Mouse (Mus musculus) retina, postnatal 1 day (tissue): ENCODE measurements around the gene Tex9.
A peak's percentile ranks its signal among the peaks of the same experiment; 100 is the strongest.

Experiments used
- DNase-seq: peaks from one replicate; pipeline ENCODE4 v3.0.0-alpha.2; 2012

Tex9 gene

DNA sequence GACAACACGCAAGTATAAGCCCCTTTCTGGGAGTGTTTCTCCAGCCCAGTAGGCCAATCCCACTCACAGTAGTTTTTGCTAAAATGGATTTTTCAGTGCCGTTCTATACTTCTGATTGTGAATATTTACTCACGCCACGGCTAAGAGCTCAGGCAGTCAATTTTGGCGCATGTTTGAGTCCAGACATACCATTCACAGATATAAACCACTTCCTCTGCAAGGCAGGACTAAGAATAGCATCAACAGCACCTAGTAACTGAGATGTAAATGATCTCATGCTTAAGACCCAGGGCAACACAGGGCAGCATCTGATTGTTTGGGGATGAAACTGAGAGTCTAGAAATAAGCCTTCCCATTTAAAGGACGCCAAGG, at the start of gene Tex9:
Tex9 (minus strand) TSS at position 19 of the 372 bp plus-strand sequence.
- DNase-seq, result no peak

DNA sequence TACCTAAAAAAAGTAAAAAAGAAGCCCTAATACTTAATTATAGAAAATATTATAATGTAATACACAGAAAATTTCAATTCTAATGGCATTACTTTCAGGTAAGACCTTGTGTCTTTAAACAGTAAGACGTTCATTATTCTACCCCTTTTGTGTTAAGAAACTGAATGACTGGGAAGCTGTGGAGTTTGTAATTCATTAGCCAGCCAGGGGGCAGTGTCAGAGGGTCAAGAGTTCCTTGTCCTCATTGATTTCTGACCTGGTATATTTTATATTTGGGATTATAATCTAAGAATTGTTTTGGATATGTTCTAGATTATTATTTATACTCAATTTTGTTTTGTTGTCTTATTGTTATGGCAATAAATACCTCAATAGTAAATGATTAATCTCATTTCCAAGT, 45.1 kb upstream of the Tex9 start:
- no peak for DNase-seq

DNA sequence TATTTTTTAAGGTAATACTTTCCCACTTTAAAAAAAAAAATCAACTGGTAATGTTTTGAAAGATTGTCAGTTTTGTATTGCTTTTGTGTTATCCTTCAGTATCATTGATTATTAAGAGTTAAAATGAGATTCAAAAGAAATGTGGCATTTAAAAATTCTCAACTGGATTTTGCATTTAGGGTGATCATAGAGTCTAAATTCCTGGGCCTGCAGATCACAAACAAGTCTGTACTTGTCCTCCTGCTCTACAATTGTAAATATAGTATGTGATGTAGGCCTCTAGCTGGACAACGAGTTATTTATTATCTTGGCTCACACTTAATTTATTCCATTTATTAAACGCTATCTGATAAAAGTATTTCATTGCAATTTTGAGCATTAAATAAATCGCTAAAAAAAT, 43.4 kb upstream of the Tex9 start:
- DNase-seq, result no peak

DNA sequence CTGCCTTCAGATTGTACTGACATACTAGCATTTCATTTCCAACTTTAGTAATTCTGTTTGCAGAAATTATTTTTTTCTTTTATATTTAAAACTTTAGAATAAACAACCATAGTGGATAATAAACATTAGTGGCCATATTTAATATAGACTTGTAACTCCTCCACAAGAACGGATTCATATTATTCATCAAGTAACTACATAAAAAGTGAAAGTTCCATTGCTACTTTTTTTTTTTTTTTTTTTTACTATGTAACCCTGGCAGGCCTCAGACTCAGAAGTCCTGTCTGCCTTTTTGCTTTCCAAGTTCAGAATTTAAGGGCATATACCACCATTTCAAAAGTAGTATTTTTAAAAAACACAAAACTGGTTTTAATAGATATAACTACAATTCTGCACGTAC, 43.0 kb upstream of the Tex9 start:
- no peak for DNase-seq

DNA sequence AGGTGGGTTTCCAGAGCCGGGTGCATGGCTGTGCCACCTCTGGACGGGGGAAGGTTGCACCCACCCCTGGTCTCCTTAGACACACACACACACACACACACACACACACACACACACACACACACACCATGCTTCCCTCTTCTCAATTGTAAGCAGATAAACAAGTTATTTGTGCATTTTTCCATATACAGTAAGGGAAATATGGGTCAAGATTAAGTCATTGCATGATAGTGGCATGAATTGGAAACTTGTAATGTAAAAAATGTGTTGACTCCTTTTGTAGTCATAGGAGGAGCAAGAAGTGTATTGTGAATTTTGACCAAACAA, 41.0 kb upstream of the Tex9 start:
- DNase-seq, result no peak

DNA sequence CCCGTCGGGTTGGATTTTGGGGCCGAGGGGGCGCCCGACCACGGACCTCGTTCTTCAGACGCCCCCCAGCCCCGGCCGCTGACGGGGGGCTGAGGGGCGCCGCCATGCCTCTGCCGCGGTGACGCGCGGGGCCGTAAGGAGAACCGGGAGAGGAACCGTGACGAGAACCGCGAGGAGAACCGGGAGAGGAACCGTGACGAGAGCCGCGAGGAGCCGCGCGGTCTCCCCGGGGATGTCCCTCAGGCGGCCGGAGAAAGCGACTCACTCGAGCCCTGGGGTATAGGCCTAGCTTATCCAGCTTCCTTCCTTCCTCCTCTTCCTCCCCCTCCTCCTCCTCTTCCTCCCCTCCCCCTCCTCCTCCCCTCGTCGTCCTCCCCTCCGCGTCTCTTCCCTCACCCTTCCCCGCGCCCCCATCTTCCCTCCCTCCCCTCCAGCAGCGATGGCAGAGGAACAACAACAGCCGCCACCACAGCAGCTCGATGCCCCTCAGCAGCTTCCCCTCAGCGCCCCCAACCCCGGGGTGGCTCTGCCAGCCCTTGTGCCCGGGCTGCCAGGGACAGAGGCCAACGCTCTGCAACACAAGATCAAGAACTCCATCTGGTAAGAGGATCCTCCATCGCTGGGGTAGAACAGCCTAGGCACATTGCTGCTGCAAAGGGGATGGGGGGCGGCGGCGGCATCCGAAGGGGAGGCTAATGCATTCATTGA, 40.5 kb upstream of the Tex9 start:
- DNase-seq, result peak; percentile 85

DNA sequence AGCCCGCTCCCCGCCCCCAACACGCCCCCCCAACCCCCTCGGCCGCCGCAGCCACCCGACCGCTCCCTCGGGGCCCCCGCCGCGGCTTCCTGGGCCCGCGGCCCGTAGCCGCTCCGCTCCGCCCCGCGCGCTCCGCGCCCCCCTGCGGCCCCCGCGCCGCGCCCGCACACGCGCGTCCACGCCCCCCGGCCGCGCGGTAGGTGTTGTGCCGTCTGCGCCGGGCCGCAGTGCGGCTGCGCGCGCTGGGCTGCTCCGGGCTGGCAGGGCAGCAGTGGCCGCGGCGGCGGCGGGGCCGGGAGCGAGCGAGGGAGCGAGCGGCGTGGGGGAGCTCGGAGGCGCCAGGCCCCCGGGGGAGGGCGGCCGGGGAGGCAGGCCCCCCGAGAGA, 40.0 kb upstream of the Tex9 start, which contains the start of gene Rfx7:
Rfx7 (plus strand) TSS at position 245 of the 385 bp plus-strand sequence.
- DNase-seq, result peak; percentile 90

DNA sequence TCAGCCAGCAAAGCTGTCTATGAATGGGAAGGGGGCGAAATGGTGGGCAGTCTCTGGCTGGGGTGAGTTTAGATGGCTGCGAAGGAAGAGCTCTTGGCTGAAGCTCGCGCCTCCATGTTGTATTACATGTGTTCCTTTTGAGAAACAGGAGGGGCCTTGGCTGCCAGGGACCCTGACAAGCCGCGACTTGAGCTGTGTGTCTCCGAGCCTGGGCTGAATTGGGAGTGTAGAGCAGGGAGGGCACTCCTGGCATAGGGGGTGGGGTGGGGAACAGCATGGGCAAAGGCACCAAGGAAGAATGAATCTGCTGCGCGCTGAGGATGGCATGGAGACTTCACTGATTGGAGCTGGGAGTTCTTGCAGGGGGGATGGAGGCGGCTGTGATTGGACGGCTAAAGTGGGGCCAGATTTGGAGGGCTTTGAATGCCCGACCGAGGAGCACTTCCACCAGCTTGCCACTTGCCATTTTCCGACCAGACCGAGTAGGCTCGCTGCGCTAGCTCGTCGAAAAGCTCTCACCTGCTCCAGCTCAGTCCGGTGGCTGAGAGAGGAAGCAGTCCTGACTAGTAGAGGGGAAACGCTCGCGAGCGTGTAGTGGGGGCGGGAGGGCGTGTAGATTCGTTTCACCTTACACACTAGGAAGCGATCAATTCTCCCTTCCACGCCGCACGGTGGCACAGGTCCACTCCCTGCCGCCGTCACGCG, 39.4 kb upstream of the Tex9 start:
- peak; percentile 98 for DNase-seq

DNA sequence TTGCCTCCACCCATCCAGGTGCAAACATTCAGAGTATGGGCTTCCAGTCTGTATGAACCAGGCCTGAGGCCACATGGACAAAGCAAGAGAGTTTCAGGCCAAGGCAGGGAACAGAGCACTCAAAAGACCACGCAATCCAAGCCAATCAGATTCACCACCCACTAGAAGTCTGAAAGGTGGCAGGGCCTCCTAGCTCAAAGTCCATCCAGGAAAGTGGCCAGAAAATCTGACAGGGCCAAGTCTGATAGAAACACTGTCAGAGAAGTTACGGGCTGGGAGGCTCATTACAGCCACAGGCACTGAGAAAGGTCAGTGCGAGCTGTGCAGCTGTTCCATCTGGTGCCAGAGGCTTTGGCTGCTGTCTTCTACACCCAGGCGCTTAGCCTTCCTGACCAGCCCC, 38.8 kb upstream of the Tex9 start:
- DNase-seq, result no peak

DNA sequence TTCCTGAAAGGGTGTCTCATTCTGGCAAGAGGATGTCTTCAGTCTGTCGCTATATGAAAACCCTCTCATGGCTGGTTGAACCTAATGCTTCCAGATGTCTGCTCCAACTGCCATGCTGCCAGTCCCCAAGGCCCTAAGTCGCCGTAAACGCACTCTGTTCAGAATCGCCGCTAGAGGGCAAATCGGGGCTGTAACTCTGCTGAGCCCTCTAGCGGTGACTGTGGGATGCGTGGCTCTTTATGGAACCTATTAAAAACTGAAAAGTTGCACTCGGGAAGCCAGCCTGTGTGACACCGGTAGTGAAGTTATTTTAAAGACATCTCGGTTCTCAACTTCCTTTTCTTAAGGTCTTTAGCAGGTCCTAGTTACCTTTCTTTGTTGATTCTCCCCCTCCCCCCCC, 38.2 kb upstream of the Tex9 start:
- peak; percentile 96 for DNase-seq

DNA sequence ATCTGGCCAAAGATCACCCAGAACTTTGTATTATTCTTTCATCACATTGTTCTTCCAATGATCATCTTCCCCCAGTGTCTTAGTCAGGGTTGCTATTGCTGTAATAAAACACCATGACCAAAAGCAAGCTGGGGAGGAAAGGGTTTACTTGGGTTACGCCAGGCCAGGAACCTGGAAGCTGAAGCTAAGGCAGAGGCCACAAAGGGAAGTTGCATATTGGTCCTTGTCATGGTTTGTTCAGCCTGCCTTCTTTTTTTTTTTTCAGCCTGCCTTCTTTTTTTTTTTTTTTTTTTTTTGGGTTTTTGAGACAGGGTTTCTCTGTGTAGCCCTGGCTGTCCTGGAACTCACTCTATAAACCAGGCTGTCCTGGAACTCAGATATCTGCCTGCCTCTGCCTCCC, 34.1 kb upstream of the Tex9 start:
- no peak for DNase-seq

DNA sequence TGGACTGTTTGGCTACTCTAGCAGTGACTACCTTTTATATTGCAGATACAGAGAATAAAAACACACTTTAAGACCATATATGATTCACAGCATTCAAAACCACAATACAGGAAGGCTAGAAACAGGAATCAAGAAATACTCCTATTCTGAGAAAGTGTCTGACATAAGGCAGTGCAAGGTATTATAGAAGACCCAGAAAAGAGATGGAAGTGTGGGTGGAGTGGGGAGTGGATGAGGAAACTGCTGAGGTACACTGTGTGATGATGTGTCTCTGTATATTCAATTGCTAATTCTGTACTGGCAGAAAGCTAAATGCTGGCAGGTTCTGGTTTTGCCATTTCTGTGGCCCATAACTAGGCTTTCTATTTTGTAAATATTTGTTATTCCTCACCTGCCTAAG, 28.8 kb upstream of the Tex9 start:
- DNase-seq, result no peak

DNA sequence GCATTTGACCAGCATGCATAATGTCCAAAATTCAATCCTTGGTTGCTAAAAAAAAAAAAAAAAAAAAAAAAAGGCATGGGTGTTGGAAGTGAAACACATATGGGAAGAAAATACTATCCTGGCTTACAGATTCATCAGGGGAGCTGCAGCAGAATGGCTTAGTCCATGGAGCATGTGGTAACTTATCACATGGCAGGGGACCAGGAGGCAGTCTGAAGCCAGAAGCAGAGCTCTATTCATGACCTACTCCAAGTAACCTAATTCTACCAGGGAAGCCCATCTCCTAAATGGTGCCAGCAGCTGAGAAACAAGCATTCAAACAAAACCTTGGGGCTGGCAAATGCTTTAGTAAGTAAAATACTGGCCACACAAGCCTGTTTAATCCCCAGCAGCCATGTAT, 27.2 kb upstream of the Tex9 start:
- no peak for DNase-seq

DNA sequence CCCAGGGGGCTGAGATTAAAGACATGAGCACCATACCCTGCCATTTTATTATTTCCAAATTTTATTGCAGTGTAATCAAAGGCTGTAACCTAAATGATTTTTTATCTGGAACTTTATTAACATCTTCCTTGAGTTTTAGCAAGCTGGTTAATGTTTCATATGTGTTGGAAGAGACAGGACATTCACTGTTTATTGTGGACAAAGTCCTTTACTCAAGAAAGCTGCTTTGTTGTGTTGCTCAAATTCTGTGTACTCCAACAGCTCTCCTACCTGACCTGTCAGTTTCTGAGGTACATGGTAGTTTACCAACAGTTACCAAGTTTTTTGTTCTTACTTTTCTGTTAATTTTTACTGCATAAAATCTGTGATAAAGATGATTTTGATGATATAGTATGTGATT, 23.4 kb upstream of the Tex9 start:
- no peak for DNase-seq

DNA sequence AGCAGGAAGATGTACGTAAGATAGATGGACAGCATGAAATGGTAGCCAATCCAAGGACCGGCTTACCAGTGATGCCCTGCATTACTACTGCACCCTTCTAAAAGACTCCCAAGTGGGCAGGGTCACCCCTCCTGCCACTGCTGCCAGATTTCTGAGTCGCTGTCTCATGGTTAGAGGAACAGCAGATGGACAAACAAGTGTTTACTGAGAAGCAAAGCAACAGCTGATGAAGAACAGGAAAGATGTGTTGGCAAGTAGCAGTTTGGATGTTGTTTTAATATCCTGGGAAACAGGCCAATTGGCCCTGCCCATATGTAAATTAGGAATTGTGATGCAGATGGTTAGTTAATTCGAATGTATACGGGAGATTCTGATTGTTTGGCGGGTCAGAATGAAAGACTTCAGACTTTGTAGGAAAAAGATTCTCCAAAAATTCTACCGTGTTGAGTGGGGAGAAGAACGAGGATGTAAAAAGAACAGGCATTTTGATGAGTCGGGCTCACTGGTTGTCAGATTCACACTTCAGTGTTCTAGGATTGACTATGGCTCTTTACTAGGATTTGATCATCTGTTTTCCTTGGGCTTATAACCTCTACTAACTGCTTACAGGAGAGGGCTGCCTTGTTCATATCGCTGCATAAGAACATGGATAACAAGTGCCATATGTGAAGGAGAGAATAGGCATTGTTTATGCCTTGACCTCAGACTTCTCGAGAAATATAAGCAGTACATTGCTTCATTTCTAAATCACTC, 20.4 kb upstream of the Tex9 start:
- DNase-seq, result peak; percentile 45

DNA sequence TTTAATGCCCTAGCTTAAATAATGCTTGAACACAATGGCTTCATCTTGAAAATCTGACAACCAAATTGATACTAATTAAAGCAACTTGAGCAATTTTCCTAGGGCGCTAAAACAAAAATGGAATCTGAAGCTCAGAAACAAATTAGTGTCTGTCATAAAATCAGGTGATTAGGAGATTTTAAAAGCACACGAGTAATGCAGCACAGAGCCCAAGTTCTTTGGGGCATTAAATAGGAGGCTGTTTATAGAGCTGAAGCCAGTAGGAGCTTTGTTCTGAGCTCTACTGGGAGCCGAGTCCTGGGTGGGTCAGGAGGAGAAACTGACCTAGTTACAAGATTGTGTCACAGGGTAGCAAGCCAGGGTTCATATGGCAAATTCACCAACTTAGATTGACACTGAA, 5.2 kb upstream of the Tex9 start:
- peak; percentile 32 for DNase-seq

DNA sequence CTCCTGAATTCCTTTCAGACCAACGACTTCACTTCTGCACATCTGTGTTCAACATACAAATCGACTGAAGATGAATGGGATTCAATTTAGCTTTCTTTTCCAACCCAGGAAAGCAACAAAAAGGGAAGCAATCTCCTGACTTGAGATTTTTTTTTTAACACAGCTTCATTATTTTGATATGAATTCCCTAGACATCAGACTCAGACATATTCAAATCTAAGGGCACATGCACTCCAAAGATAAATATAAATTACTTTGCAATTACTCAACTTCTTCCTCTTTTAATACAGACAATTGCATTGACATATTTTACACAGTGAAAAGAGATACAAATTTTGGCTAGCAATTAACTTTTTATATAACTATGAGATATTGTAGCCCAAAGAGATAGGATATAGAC, 4.7 kb upstream of the Tex9 start:
- DNase-seq, result no peak

DNA sequence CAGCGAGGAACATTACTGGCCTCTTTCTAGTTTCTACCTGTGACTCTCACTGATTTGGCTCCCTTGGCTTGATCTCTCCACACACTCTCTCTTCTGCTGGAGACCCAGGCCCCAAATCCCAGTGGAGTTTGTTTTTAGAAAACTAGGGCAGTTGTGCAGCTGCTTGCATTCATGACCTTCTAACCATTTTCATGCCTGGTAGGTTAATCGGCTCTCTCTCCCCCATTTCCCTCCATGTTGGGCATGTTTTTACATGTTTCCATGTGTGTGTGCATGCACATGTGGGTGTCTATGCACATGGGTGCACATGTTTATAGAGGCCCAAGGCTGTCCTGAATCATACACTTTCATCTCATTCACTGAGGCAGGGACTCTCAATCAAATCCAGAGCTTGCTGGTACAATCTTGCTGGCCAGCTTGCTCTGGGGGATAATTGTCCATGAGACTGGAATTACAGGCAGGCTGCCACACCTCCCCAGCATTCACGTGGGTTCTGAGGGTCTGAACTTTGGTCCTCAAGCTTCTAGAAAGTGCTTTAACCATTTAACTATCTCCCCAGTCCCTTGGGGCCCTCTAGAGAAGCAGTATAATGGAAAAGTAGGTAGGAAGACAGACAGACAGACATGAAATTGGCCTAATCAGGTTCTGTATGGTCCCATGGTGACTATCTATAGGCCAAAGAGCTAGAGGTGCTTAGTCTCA, 2.1 kb upstream of the Tex9 start:
- no peak for DNase-seq

DNA sequence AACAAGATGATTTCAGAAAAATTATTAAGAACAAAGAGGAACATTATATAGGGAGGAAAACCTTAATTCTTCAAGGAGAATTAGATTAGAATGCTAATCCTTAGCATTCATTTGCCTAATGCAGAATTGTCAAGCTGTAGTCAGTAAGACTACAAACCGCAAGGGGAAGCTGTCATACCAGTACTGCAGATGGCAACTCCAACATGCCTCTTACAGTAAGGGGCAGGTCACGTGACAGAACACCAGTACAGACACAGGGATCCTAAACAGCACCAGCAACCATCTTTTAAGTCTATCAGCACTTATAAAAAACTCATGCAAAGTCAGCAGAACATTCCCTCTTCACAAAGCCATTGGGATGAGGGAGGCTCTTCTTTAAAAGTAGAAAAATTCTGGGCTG, 1.5 kb upstream of the Tex9 start:
- no peak for DNase-seq

DNA sequence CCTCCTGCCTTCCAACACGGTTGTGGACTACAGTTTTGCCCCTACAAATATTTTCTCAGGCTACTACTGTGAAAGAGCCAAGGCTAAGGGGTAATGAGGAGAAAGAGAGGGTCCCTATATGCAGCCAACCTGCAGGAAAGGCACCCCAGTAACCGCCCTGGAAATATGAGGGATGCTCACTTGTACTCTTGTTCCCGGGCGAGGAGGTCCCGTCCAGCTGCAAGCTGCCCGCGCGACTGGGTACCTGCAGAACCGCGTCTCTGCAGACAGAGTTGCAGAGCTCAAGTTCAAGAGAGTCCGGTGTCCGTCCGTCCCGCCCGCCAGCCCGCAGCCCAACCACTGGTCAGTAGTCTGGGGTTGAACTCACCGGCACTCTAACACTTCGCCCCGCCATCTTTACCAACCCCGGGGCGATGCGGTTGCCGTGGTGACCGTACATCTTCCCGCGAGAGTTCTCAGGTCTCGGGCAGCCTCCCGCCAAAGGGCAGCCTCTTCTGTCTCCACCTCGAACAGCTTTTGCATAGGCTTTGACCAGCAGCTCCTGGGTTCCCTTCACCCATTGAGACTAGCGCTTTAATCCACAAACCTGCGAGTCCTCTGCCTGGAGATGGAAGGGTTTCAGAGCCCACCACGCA, 336 bp downstream of the Tex9 start:
- peak; percentile 94 for DNase-seq

DNA sequence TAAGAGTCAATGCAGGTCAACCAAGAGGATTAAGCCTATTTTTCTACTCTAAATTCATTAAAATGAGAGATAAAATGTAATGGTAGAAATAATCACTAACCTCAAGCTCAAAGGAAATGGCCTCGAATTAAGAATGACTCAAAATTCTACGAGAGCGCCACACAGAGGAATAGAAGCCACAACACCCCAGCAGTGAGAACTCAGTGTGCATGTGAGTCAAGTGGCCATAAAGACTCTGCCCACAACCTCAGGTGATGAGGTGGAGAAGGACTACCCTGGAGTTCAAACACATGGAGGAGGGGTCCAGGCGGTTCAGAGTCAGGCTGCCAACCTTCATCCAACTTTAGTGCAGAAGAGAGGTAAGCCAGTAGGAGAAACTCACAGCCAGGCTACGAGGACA, 2.9 kb downstream of the Tex9 start:
- DNase-seq, result no peak

DNA sequence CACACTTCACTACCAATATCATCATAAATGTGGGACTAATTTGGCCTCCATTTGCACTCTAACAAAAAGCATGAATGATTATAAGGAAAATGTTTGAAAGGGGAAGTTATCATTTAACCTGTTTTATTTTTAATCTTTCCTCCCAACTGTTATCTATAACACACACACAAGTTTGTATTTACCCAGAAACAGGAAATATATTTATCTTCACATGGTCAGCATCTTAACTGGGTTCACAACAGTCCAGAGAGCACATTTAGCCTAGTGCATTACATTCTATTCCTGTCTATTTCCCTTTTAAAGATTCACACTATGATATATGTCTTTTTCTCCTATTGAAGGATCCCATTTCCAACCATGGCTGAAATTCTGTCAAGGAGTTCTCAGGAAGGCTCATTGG, 3.5 kb downstream of the Tex9 start:
- DNase-seq, result no peak

DNA sequence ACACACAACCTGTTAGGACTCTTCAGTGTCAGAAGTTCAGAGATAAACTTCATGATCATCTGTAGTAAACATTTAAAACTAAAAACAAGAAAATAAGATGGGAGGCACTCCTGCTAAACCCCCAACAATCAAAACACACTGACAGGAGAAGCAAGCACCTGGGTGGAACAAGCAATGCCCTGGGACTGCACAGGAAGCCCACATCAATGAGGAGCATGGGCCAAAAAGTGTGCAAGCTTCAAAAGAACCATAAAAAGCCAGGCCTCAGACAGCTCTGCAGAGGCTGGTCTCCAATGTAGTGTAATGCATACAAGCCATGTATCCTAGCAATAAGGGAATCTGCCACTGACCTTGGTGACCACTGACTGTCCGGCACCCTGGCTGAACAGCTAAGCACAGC, 12.7 kb downstream of the Tex9 start:
- DNase-seq, result no peak
